Mouse (Mus musculus): Measurements from ENCODE around the gene Ehbp1l1. TPM values are rescaled to one million over a fixed set of nuclear protein-coding genes. Genes with fewer than 3 reads are reported as not detected.

Gene Ehbp1l1
- 31.3 and 38.6 TPM in 2 replicates for polyA plus RNA-seq (2015; fragmentation: Nextera tagmentation; extraction: Ambion mirVana)

DNA sequence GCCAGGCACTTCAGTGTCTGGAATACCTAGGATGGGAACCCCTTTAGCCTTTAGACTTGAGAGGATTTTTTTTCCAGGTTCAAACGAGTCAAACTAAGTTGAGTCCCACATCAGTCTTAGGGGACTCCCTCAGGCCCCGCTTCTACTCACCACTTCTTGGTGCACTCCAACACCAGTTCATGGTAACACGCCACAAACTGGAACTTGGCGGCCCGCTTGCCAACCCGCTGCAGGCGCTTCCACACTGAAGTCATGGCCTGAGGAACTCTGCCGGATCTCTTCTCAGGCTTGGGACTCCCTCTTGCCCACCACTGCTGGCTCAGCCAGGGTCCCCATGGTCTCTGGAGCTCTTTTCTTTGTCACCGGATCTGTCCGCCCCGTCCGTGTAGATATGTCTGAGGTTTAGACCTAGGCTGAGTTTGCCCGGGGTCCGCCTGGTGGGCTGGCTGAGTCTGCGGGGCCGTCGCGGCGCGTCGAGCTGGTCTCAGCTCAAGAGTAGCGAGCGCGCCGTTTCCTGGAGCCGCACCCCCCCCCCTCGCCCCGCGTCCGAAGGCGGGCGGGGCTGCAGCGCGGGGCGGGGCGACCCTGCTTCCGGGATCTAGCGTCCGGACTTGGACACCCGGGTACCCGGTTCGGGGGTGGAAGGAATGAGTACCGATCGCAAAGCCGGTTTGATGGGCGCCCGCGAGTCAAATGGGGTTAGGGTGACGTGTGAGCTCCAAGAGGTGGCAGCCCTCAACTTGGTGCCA lies at the start of gene Ehbp1l1:
Ehbp1l1 (minus strand) TSS at position 551 of the 749 bp plus-strand sequence.
- Histone ChIP-seq H3K4me3 (ENCODE audit: low read depth, low read length) (peak within 1 kb of the TSS; percentile 34), H3K27ac (ENCODE audit: low read length) (no peak within 1 kb of the TSS; the same call in 1 of the 2 replicates), H3K27me3 (ENCODE audit: control insufficient read depth, insufficient read depth, low read depth, low read length) (no peaks in the 10 kb centered on the region), H3K4me2 (ENCODE audit: low read length) (peak within 1 kb of the TSS; percentile 100), H3K4me1 (ENCODE audit: control insufficient read depth, insufficient read depth, low read length) (peaks cover 51% of the 10 kb centered on the region), H3K9ac (ENCODE audit: low read depth, low read length) (peak within 1 kb of the TSS; percentile 98), H3K36me3 (ENCODE audit: control insufficient read depth, insufficient read depth, low read length) (peaks cover 6% of the 10 kb centered on the region), H3K9me3 (replicated peaks; ENCODE audit: control insufficient read depth, low read length, poor library complexity, severe bottlenecking) (no peaks in the 10 kb centered on the region)
- ATAC-seq, result no peak
- WGBS, result 15% methylated on average over 41 of the region's 49 CpGs

GRCm38 (mm10) chr19:5770925-5771860 lies 45.1 kb upstream of the Ehbp1l1 start, which contains the start of gene Scyl1:
Gene Scyl1, minus strand, starts transcription at chr19:5771419.
- peaks cover 18% of the 10 kb centered on the region for H3K4me1 ChIP-seq (ENCODE audit: control insufficient read depth, insufficient read depth, low read length)
- WGBS, result under 1% methylated on average over 63 of the region's 64 CpGs
- H3K36me3 ChIP-seq (ENCODE audit: control insufficient read depth, insufficient read depth, low read length), result peaks cover 4% of the 10 kb centered on the region
- peak within 1 kb of the TSS; percentile 74 for H3K27ac ChIP-seq (ENCODE audit: low read length)
- H3K4me2 ChIP-seq (ENCODE audit: low read length), result peak within 1 kb of the TSS; percentile 56
- H3K9me3 ChIP-seq (replicated peaks; ENCODE audit: control insufficient read depth, low read length, poor library complexity, severe bottlenecking), result 0 out of 2 replicates have a peak, but pooled peaks cover 2% of the 10 kb centered on the region
- peak; percentile 96 for ATAC-seq
- H3K9ac ChIP-seq (ENCODE audit: low read depth, low read length), result peak within 1 kb of the TSS; percentile 72
- peak within 1 kb of the TSS; percentile 53 for H3K4me3 ChIP-seq (ENCODE audit: low read depth, low read length)
- no peaks in the 10 kb centered on the region for H3K27me3 ChIP-seq (ENCODE audit: control insufficient read depth, insufficient read depth, low read depth, low read length)

DNA sequence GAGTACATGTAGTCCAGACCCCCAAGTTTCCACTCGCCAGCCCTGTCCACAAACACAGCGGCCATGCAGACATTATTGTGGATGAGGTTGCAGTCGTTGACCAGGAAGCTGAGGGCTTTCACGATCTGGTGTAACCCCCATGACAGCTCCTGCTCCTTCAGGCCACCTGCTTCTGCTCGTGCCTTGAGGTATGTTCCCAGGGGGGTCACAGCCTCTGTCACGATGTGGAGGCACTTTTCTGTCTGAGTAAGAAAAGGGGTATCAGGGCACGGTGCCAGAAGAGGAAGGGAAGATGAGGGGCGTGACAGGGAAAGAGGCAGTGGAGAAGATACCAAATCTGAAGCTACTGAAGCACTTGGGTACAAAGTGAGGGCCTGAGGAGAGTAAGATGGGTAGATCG lies 44.2 kb upstream of the Ehbp1l1 start:
- Histone ChIP-seq H3K27me3 (ENCODE audit: control insufficient read depth, insufficient read depth, low read depth, low read length) (no peaks in the 10 kb centered on the region), H3K4me3 (ENCODE audit: low read depth, low read length) (peak overlapping the region; percentile 53), H3K9me3 (replicated peaks; ENCODE audit: control insufficient read depth, low read length, poor library complexity, severe bottlenecking) (0 out of 2 replicates have a peak, but pooled peaks cover 2% of the 10 kb centered on the region), H3K27ac (ENCODE audit: low read length) (peak overlapping the region; percentile 74; the same call in 1 of the 2 replicates), H3K36me3 (ENCODE audit: control insufficient read depth, insufficient read depth, low read length) (peaks cover 8% of the 10 kb centered on the region), H3K9ac (ENCODE audit: low read depth, low read length) (peak overlapping the region; percentile 72), H3K4me1 (ENCODE audit: control insufficient read depth, insufficient read depth, low read length) (peaks cover 18% of the 10 kb centered on the region), H3K4me2 (ENCODE audit: low read length) (peak overlapping the region; percentile 56)
- WGBS, result 47% methylated on average over 9 of the region's 9 CpGs
- ATAC-seq, result no peak

GRCm38 (mm10) chr19:5767271-5767670 lies 41.2 kb upstream of the Ehbp1l1 start:
- 0 out of 2 replicates have a peak, but pooled peaks cover 2% of the 10 kb centered on the region for H3K9me3 ChIP-seq (replicated peaks; ENCODE audit: control insufficient read depth, low read length, poor library complexity, severe bottlenecking)
- 93% methylated on average over 4 of the region's 4 CpGs for WGBS
- peaks cover 17% of the 10 kb centered on the region for H3K36me3 ChIP-seq (ENCODE audit: control insufficient read depth, insufficient read depth, low read length)
- no peak overlapping the region for H3K27ac ChIP-seq (ENCODE audit: low read length)
- H3K4me1 ChIP-seq (ENCODE audit: control insufficient read depth, insufficient read depth, low read length), result peaks cover 18% of the 10 kb centered on the region
- H3K27me3 ChIP-seq (ENCODE audit: control insufficient read depth, insufficient read depth, low read depth, low read length), result no peaks in the 10 kb centered on the region
- ATAC-seq, result no peak
- H3K4me2 ChIP-seq (ENCODE audit: low read length), result no peak overlapping the region
- H3K9ac ChIP-seq (ENCODE audit: low read depth, low read length), result no peak overlapping the region
- H3K4me3 ChIP-seq (ENCODE audit: low read depth, low read length), result no peak overlapping the region

GRCm38 (mm10) chr19:5763163-5763562 lies 37.0 kb upstream of the Ehbp1l1 start:
- no peak overlapping the region for H3K4me2 ChIP-seq (ENCODE audit: low read length)
- H3K36me3 ChIP-seq (ENCODE audit: control insufficient read depth, insufficient read depth, low read length), result peaks cover 40% of the 10 kb centered on the region
- no peaks in the 10 kb centered on the region; the same call in 1 of the 2 replicates for H3K27me3 ChIP-seq (ENCODE audit: control insufficient read depth, insufficient read depth, low read depth, low read length)
- H3K9ac ChIP-seq (ENCODE audit: low read depth, low read length), result no peak overlapping the region
- H3K27ac ChIP-seq (ENCODE audit: low read length), result no peak overlapping the region
- H3K4me1 ChIP-seq (ENCODE audit: control insufficient read depth, insufficient read depth, low read length), result no peaks in the 10 kb centered on the region
- ATAC-seq, result no peak
- no peaks in the 10 kb centered on the region for H3K9me3 ChIP-seq (replicated peaks; ENCODE audit: control insufficient read depth, low read length, poor library complexity, severe bottlenecking)
- H3K4me3 ChIP-seq (ENCODE audit: low read depth, low read length), result no peak overlapping the region
- 98% methylated on average over 6 of the region's 6 CpGs for WGBS

- Histone ChIP-seq H3K27ac (ENCODE audit: low read length) (no peak overlapping the region), H3K36me3 (ENCODE audit: control insufficient read depth, insufficient read depth, low read length) (peaks cover 24% of the 10 kb centered on the region), H3K4me2 (ENCODE audit: low read length) (no peak overlapping the region), H3K4me1 (ENCODE audit: control insufficient read depth, insufficient read depth, low read length) (peaks cover 6% of the 10 kb centered on the region; the same call in 1 of the 2 replicates), H3K9ac (ENCODE audit: low read depth, low read length) (no peak overlapping the region), H3K4me3 (ENCODE audit: low read depth, low read length) (no peak overlapping the region), H3K27me3 (ENCODE audit: control insufficient read depth, insufficient read depth, low read depth, low read length) (peaks cover 17% of the 10 kb centered on the region), H3K9me3 (replicated peaks; ENCODE audit: control insufficient read depth, low read length, poor library complexity, severe bottlenecking) (no peaks in the 10 kb centered on the region)
- ATAC-seq, result no peak
- WGBS, result 85% methylated on average over 14 of the region's 14 CpGs
These were observed 32.8 kb upstream of the Ehbp1l1 start for GRCm38 (mm10) chr19:5758878-5759403.

GRCm38 (mm10) chr19:5756991-5757636 lies 31.0 kb upstream of the Ehbp1l1 start:
- peaks cover 29% of the 10 kb centered on the region for H3K27me3 ChIP-seq (ENCODE audit: control insufficient read depth, insufficient read depth, low read depth, low read length)
- peaks cover 6% of the 10 kb centered on the region; the same call in 1 of the 2 replicates for H3K4me1 ChIP-seq (ENCODE audit: control insufficient read depth, insufficient read depth, low read length)
- H3K9ac ChIP-seq (ENCODE audit: low read depth, low read length), result peak overlapping the region; percentile 42; the same call in 1 of the 2 replicates
- WGBS, result 14% methylated on average over 35 of the region's 36 CpGs
- peak overlapping the region; percentile 22 for H3K4me2 ChIP-seq (ENCODE audit: low read length)
- H3K27ac ChIP-seq (ENCODE audit: low read length), result no peak overlapping the region
- no peak overlapping the region for H3K4me3 ChIP-seq (ENCODE audit: low read depth, low read length)
- H3K9me3 ChIP-seq (replicated peaks; ENCODE audit: control insufficient read depth, low read length, poor library complexity, severe bottlenecking), result no peaks in the 10 kb centered on the region
- ATAC-seq, result no peak; the same call in 1 of the 2 replicates
- H3K36me3 ChIP-seq (ENCODE audit: control insufficient read depth, insufficient read depth, low read length), result peaks cover 24% of the 10 kb centered on the region

GRCm38 (mm10) chr19:5756321-5756985 lies 30.3 kb upstream of the Ehbp1l1 start:
- Histone ChIP-seq H3K9me3 (replicated peaks; ENCODE audit: control insufficient read depth, low read length, poor library complexity, severe bottlenecking) (no peaks in the 10 kb centered on the region), H3K27me3 (ENCODE audit: control insufficient read depth, insufficient read depth, low read depth, low read length) (peaks cover 35% of the 10 kb centered on the region)
- ATAC-seq, result peak; percentile 37; the same call in 1 of the 2 replicates

More at GRCm38 (mm10) chr19:5756321-5756985, 30.3 kb upstream of the Ehbp1l1 start:
- H3K9ac ChIP-seq (ENCODE audit: low read depth, low read length), result peak overlapping the region; percentile 42; the same call in 1 of the 2 replicates
- H3K4me3 ChIP-seq (ENCODE audit: low read depth, low read length), result no peak overlapping the region
- H3K4me2 ChIP-seq (ENCODE audit: low read length), result peak overlapping the region; percentile 22; the same call in 1 of the 2 replicates
- H3K36me3 ChIP-seq (ENCODE audit: control insufficient read depth, insufficient read depth, low read length), result peaks cover 24% of the 10 kb centered on the region
- 12% methylated on average over 28 of the region's 29 CpGs for WGBS
- no peak overlapping the region for H3K27ac ChIP-seq (ENCODE audit: low read length)
- H3K4me1 ChIP-seq (ENCODE audit: control insufficient read depth, insufficient read depth, low read length), result peaks cover 6% of the 10 kb centered on the region; the same call in 1 of the 2 replicates
